Mouse (Mus musculus) G1E (cell line): ENCODE measurements at regions not wholly inside any gene's neighbourhood (a gene's known extent, or its start where the extent isn't known, plus 50 kb on each side); places are given as distances from the start of the nearest gene placed in this dataset.

ENCODE experiments used
- CTCF ChIP-seq: IDR thresholded peaks from 2 replicates; pipeline ENCODE4 v1.5.1; 2012; ENCODE audit warnings: low read depth, low read length, inconsistent platforms, mixed read lengths
- GATA1 ChIP-seq: IDR thresholded peaks from 2 replicates; pipeline ENCODE4 v1.6.1; 2012; ENCODE audit warnings: borderline replicate concordance, low read length, inconsistent platforms, mixed read lengths
- GATA2 ChIP-seq: IDR thresholded peaks from 2 replicates; pipeline ENCODE4 v1.6.1; 2012; ENCODE audit warnings: low read depth, low read length, inconsistent platforms, borderline replicate concordance
- TAL1 ChIP-seq: conservative IDR thresholded peaks from 2 replicates; pipeline ENCODE4 v1.6.1; 2012; ENCODE audit warnings: low read depth, low read length, inconsistent platforms, mixed read lengths

- TF ChIP-seq CTCF (no peak), GATA2 (no peak), GATA1 (no peak), TAL1 (no peak)
These were observed 72.5 kb upstream of the Ccdc122 start for GRCm38 (mm10) chr14:76964046-76964445.
